Comparison of ENCODE assay signal across 28 mouse cellular contexts in genomic region chr10:119111409-119111808, GRCm38 (mm10).
DNase-seq lines count a peak whose midpoint lies in the region; ATAC-seq and TF ChIP-seq lines count a peak whose summit lies in the region.
"Had no signal": no experiment of that assay in that cellular context is flagged by ENCODE, and none has a peak within 500 bp of the region (broad histone marks: within the 10 kb centered on the region; RNA-seq: fewer than 3 reads in every experiment).

No protein-coding gene starts in this region.

- H3K9me3 ChIP-seq in liver, embryonic 12.5 days (replicated peaks), result no peaks in the 10 kb centered on the region
- no peaks in the 10 kb centered on the region for H3K9me3 ChIP-seq in liver, postnatal 0 days (ENCODE audit: low read length)
- H3K9me3 ChIP-seq in stomach, embryonic 15.5 days, result no peaks in the 10 kb centered on the region
- no peaks in the 10 kb centered on the region for H3K9me3 ChIP-seq in stomach, postnatal 0 days (ENCODE audit: control insufficient read depth, low read length)
- H3K9me3 ChIP-seq in midbrain, embryonic 15.5 days, result no peaks in the 10 kb centered on the region
- H3K9me3 ChIP-seq: embryonic facial prominence, embryonic 10.5 days; embryonic facial prominence, embryonic 15.5 days; forebrain, embryonic 12.5 days; heart, embryonic 13.5 days; hindbrain, embryonic 10.5 days; hindbrain, embryonic 15.5 days; kidney, embryonic 15.5 days; liver, embryonic 15.5 days had no signal

- no peaks in the 10 kb centered on the region for H3K27me3 ChIP-seq in liver, embryonic 12.5 days (replicated peaks)
- H3K27me3 ChIP-seq in liver, postnatal 0 days (ENCODE audit: insufficient read depth, low read length), result no peaks in the 10 kb centered on the region
- H3K27me3 ChIP-seq in stomach, embryonic 15.5 days (replicated peaks), result no peaks in the 10 kb centered on the region
- H3K27me3 ChIP-seq in stomach, postnatal 0 days (ENCODE audit: control insufficient read depth, insufficient read depth, low read length), result no peaks in the 10 kb centered on the region
- no peaks in the 10 kb centered on the region for H3K27me3 ChIP-seq in midbrain, embryonic 15.5 days (replicated peaks)
- H3K27me3 ChIP-seq: embryonic facial prominence, embryonic 15.5 days; forebrain, embryonic 12.5 days; heart, embryonic 13.5 days; hindbrain, embryonic 15.5 days; kidney, embryonic 15.5 days; liver, embryonic 15.5 days had no signal

- no peak for ATAC-seq in liver, embryonic 12.5 days
- no peak for ATAC-seq in liver, postnatal 0 days
- ATAC-seq in stomach, embryonic 15.5 days (ENCODE audit: insufficient read depth, low FRiP score, low read depth), result 0 out of 2 replicates have a peak, but pooled peaks have one; percentile 47
- ATAC-seq in stomach, postnatal 0 days (ENCODE audit: low FRiP score, low TSS enrichment), result no peak
- no peak for ATAC-seq in midbrain, embryonic 15.5 days (replicated peaks)
- ATAC-seq: inflammation-experienced regulatory T-cells, adult 6 months had no signal

- no peak overlapping the region for H3K4me2 ChIP-seq in liver, embryonic 12.5 days
- no peak overlapping the region for H3K4me2 ChIP-seq in liver, postnatal 0 days (ENCODE audit: low read depth, low read length)
- no peak overlapping the region for H3K4me2 ChIP-seq in stomach, embryonic 15.5 days
- H3K4me2 ChIP-seq in stomach, postnatal 0 days (replicated peaks; ENCODE audit: low read depth), result no peak overlapping the region
- no peak overlapping the region for H3K4me2 ChIP-seq in midbrain, embryonic 15.5 days
- H3K4me2 ChIP-seq: embryonic facial prominence, embryonic 15.5 days; forebrain, embryonic 12.5 days; heart, embryonic 13.5 days; hindbrain, embryonic 15.5 days; kidney, embryonic 15.5 days; liver, embryonic 15.5 days had no signal

- intact Hi-C loops in left cerebral cortex, adult 2 months (cut with DNase I), result no loop called here

- peaks cover 52% of the 10 kb centered on the region for H3K4me1 ChIP-seq in liver, embryonic 12.5 days
- H3K4me1 ChIP-seq in liver, postnatal 0 days (ENCODE audit: insufficient read depth), result 0 out of 2 replicates have a peak, but pooled peaks cover 9% of the 10 kb centered on the region
- no peaks in the 10 kb centered on the region for H3K4me1 ChIP-seq in stomach, embryonic 15.5 days
- no peaks in the 10 kb centered on the region for H3K4me1 ChIP-seq in stomach, postnatal 0 days (replicated peaks; ENCODE audit: control insufficient read depth, insufficient read depth)
- H3K4me1 ChIP-seq in midbrain, embryonic 15.5 days, result peaks cover 14% of the 10 kb centered on the region

- no peak for TF ChIP-seq CTCF in liver, postnatal 0 days (IDR thresholded peaks at IDR 0.05; ENCODE audit: low read depth)
- no peak for TF ChIP-seq CTCF in stomach, postnatal 0 days (IDR thresholded peaks at IDR 0.05; ENCODE audit: low read depth)
- no peak for TF ChIP-seq CTCF in left cerebral cortex, adult 2 months (IDR thresholded peaks at IDR 0.05)

- H3K36me3 ChIP-seq in liver, embryonic 12.5 days, result no peaks in the 10 kb centered on the region
- H3K36me3 ChIP-seq in liver, postnatal 0 days (replicated peaks; ENCODE audit: insufficient read depth, low read length), result no peaks in the 10 kb centered on the region
- no peaks in the 10 kb centered on the region for H3K36me3 ChIP-seq in stomach, embryonic 15.5 days
- no peaks in the 10 kb centered on the region for H3K36me3 ChIP-seq in stomach, postnatal 0 days (ENCODE audit: control insufficient read depth, insufficient read depth, low read length)
- no peaks in the 10 kb centered on the region for H3K36me3 ChIP-seq in midbrain, embryonic 15.5 days (replicated peaks)
- H3K36me3 ChIP-seq: embryonic facial prominence, embryonic 10.5 days; embryonic facial prominence, embryonic 15.5 days; forebrain, embryonic 12.5 days; heart, embryonic 13.5 days; hindbrain, embryonic 10.5 days; hindbrain, embryonic 15.5 days; kidney, embryonic 15.5 days; liver, embryonic 15.5 days had no signal

- H3K9ac ChIP-seq in liver, embryonic 12.5 days, result no peak overlapping the region
- no peak overlapping the region for H3K9ac ChIP-seq in liver, postnatal 0 days (replicated peaks)
- H3K9ac ChIP-seq in stomach, embryonic 15.5 days, result no peak overlapping the region
- no peak overlapping the region for H3K9ac ChIP-seq in stomach, postnatal 0 days (ENCODE audit: low read length)
- no peak overlapping the region for H3K9ac ChIP-seq in midbrain, embryonic 15.5 days
- H3K9ac ChIP-seq: embryonic facial prominence, embryonic 15.5 days; forebrain, embryonic 12.5 days; heart, embryonic 13.5 days; hindbrain, embryonic 15.5 days; kidney, embryonic 15.5 days; liver, embryonic 15.5 days had no signal

- TF ChIP-seq EP300 in liver, postnatal 0 days (IDR thresholded peaks at IDR 0.05; ENCODE audit: low read depth), result no peak
- no peak for TF ChIP-seq EP300 in stomach, postnatal 0 days (optimal IDR thresholded peaks at IDR 0.05)

- H3K27ac ChIP-seq in liver, embryonic 12.5 days, result peak overlapping the region; percentile 68
- no peak overlapping the region for H3K27ac ChIP-seq in liver, postnatal 0 days (ENCODE audit: low read depth)
- H3K27ac ChIP-seq in stomach, embryonic 15.5 days, result no peak overlapping the region
- no peak overlapping the region for H3K27ac ChIP-seq in stomach, postnatal 0 days (replicated peaks)
- 0 out of 2 replicates have a peak overlapping the region, but pooled peaks have one; percentile 43 for H3K27ac ChIP-seq in midbrain, embryonic 15.5 days
- no peak overlapping the region for H3K27ac ChIP-seq in left cerebral cortex, adult 2 months
- H3K27ac ChIP-seq: embryonic facial prominence, embryonic 10.5 days; embryonic facial prominence, embryonic 15.5 days; forebrain, embryonic 12.5 days; gastrocnemius, adult 2 months; heart, embryonic 13.5 days; hindbrain, embryonic 10.5 days; hindbrain, embryonic 15.5 days; kidney, embryonic 15.5 days; liver, embryonic 15.5 days had no signal

- H3K4me3 ChIP-seq in liver, embryonic 12.5 days, result no peak overlapping the region
- H3K4me3 ChIP-seq in liver, postnatal 0 days (ENCODE audit: low read depth, low read length), result no peak overlapping the region
- H3K4me3 ChIP-seq in stomach, embryonic 15.5 days (replicated peaks), result no peak overlapping the region
- no peak overlapping the region for H3K4me3 ChIP-seq in stomach, postnatal 0 days (ENCODE audit: low read depth, low read length)
- H3K4me3 ChIP-seq in midbrain, embryonic 15.5 days, result no peak overlapping the region
- H3K4me3 ChIP-seq in left cerebral cortex, adult 2 months, result no peak overlapping the region
- H3K4me3 ChIP-seq: embryonic facial prominence, embryonic 10.5 days; embryonic facial prominence, embryonic 15.5 days; forebrain, embryonic 12.5 days; gastrocnemius, adult 2 months; heart, embryonic 13.5 days; hindbrain, embryonic 10.5 days; hindbrain, embryonic 15.5 days; kidney, embryonic 15.5 days; liver, embryonic 15.5 days had no signal

- 71% methylated on average over 3 of the region's 3 CpGs for WGBS in liver, embryonic 12.5 days (ENCODE audit: insufficient replicate concordance)
- 82% methylated on average over 3 of the region's 3 CpGs for WGBS in liver, postnatal 0 days (ENCODE audit: insufficient replicate concordance)
- 70% methylated on average over 3 of the region's 3 CpGs for WGBS in stomach, embryonic 15.5 days
- WGBS in stomach, postnatal 0 days, result 67% methylated on average over 3 of the region's 3 CpGs
- WGBS in midbrain, embryonic 15.5 days, result 57% methylated on average over 3 of the region's 3 CpGs

- no peak for DNase-seq in liver, postnatal 0 days
- no peak for DNase-seq in stomach, postnatal 0 days (ENCODE audit: low spot score)
- no peak for DNase-seq in left cerebral cortex, adult 2 months (ENCODE audit: extremely low spot score in 1 of 2, low spot score in 2 of 2)
- no peak for DNase-seq in frontal cortex, adult 2 months (ENCODE audit: extremely low spot score in 1 of 2, low spot score in 1 of 2)
- DNase-seq: adrenal gland, adult 8-10 months; B cell, adult 2 months; cerebellum, adult 8-10 months; cerebellum, postnatal 25 days; gastrocnemius, adult 2 months; heart, postnatal 10 days; kidney, adult 11 months; kidney, postnatal 4 days; left cerebral cortex, postnatal 4 days; lung, postnatal 4 days; right cerebral cortex, postnatal 4 days; thymus, postnatal 4 days had no signal

Comparison
In these comparisons a context has a peak if more than half of its experiments do, and no peak if none do; other contexts are left out.
1. H3K27ac ChIP-seq: peak in liver, embryonic 12.5 days (single experiment) and midbrain, embryonic 15.5 days (single experiment); none in liver, postnatal 0 days (single experiment), stomach, embryonic 15.5 days (single experiment), stomach, postnatal 0 days (single experiment) and left cerebral cortex, adult 2 months (single experiment).